Mouse (Mus musculus) MEL (cell line): ENCODE data around the gene Map7d3. TPM values are rescaled to one million over a fixed set of nuclear protein-coding genes. Genes with fewer than 3 reads are reported as not detected.

Experiments used
- DNase-seq: peaks from one replicate; pipeline ENCODE4 v3.0.0; 2011; ENCODE audit warnings: low read depth, low spot score
- H3K27ac ChIP-seq: 2 replicates; pipeline ENCODE4 v1.5.1; 2012; ENCODE audit warnings: low read depth, mild to moderate bottlenecking, control low read depth, low read length, moderate library complexity; ENCODE audit not compliant: control insufficient read depth
- H3K27me3 ChIP-seq, 2 experiments: fragments of 150-350 bp in 1 of 2; sonication (generic) in 1 of 2; 2 replicates each; pipeline ENCODE4 v1.6.1; 2012; ENCODE audit warnings: low read length in 2 of 2, mild to moderate bottlenecking in 2 of 2, improper control_type of control experiment in 1 of 2, moderate library complexity in 1 of 2; ENCODE audit not compliant: insufficient read depth in 2 of 2, control insufficient read depth in 1 of 2
- H3K36me3 ChIP-seq, 2 experiments: 2 replicates each; pipeline ENCODE4 v1.6.1; 2012 to 2014; ENCODE audit warnings: low read length in 2 of 2, improper control_type of control experiment in 1 of 2, inconsistent platforms in 1 of 2, mild to moderate bottlenecking in 1 of 2; ENCODE audit not compliant: insufficient read depth in 2 of 2, control insufficient read depth in 1 of 2
- H3K4me1 ChIP-seq, 2 experiments: fragments of 150-350 bp in 1 of 2; sonication (generic) in 1 of 2; 2 replicates each; pipeline ENCODE4 v1.6.1; 2012; ENCODE audit warnings: low read length in 2 of 2, improper control_type of control experiment in 1 of 2, mild to moderate bottlenecking in 1 of 2; ENCODE audit not compliant: insufficient read depth in 2 of 2, control insufficient read depth in 1 of 2
- H3K4me3 ChIP-seq, 2 experiments: fragments of 150-350 bp in 1 of 2; sonication (generic) in 1 of 2; 2 replicates each; pipeline ENCODE4 v1.5.1; 2012; ENCODE audit warnings: low read depth in 2 of 2, low read length in 2 of 2, mild to moderate bottlenecking in 2 of 2, moderate library complexity in 2 of 2, control low read depth in 1 of 2, improper control_type of control experiment in 1 of 2; ENCODE audit not compliant: control insufficient read depth in 1 of 2, insufficient read depth in 1 of 2
- H3K79me2 ChIP-seq: 2 replicates; pipeline ENCODE4 v1.6.1; 2012; ENCODE audit warnings: mild to moderate bottlenecking, low read length, moderate library complexity; ENCODE audit not compliant: control insufficient read depth, poor library complexity, insufficient read depth
- H3K9ac ChIP-seq: 2 replicates; pipeline ENCODE4 v1.6.1; 2012; ENCODE audit warnings: low read depth, mild to moderate bottlenecking, control low read depth, low read length, moderate library complexity; ENCODE audit not compliant: control insufficient read depth, poor library complexity, severe bottlenecking
- H3K9me3 ChIP-seq: fragments of 150-350 bp; sonication (generic); replicated peaks from 2 replicates; pipeline ENCODE4 v1.6.1; 2012; ENCODE audit warnings: mild to moderate bottlenecking, low read length, improper control_type of control experiment, moderate library complexity; ENCODE audit not compliant: insufficient read depth
- CHD1 ChIP-seq: IDR thresholded peaks from 2 replicates; pipeline ENCODE4 v1.6.1; 2012; ENCODE audit warnings: low read depth, mild to moderate bottlenecking, inconsistent platforms, low read length, improper control_type of control experiment
- CHD2 ChIP-seq: IDR thresholded peaks from 2 replicates; pipeline ENCODE4 v1.6.1; 2011; ENCODE audit warnings: low read length, improper control_type of control experiment
- EP300 ChIP-seq, 2 experiments: IDR thresholded peaks; 2 replicates each; pipeline ENCODE4 v1.6.1; 2011; ENCODE audit warnings: improper control_type of control experiment in 2 of 2, low read length in 2 of 2, low read depth in 1 of 2, mild to moderate bottlenecking in 1 of 2
- ETS1 ChIP-seq: IDR thresholded peaks from 2 replicates; pipeline ENCODE4 v1.6.1; 2012; ENCODE audit warnings: low read depth, mild to moderate bottlenecking, inconsistent platforms, low read length, improper control_type of control experiment, moderate library complexity
- KAT2A ChIP-seq: conservative IDR thresholded peaks from 2 replicates; pipeline ENCODE4 v1.6.1; 2012; ENCODE audit warnings: low read depth, low read length, improper control_type of control experiment, inconsistent platforms
- MAFK ChIP-seq: IDR thresholded peaks from 2 replicates; pipeline ENCODE4 v1.6.1; 2011; ENCODE audit warnings: low read depth, mild to moderate bottlenecking, low read length, improper control_type of control experiment, borderline replicate concordance
- MAZ ChIP-seq: IDR thresholded peaks from 2 replicates; pipeline ENCODE4 v1.6.1; 2012; ENCODE audit warnings: low read depth, mild to moderate bottlenecking, inconsistent platforms, low read length, improper control_type of control experiment
- MXI1 ChIP-seq: IDR thresholded peaks from 2 replicates; pipeline ENCODE4 v1.6.1; 2011; ENCODE audit warnings: mild to moderate bottlenecking, low read depth, low read length, improper control_type of control experiment
- NELFE ChIP-seq: IDR thresholded peaks from 2 replicates; pipeline ENCODE4 v1.6.1; 2011; ENCODE audit warnings: low read depth, low read length, improper control_type of control experiment
- NRF1 ChIP-seq: IDR thresholded peaks from 2 replicates; pipeline ENCODE4 v1.6.1; 2014; ENCODE audit warnings: low read depth, mild to moderate bottlenecking, inconsistent platforms, low read length, improper control_type of control experiment, moderate library complexity; ENCODE audit not compliant: poor library complexity, insufficient read depth, severe bottlenecking
- RAD21 ChIP-seq: IDR thresholded peaks from 2 replicates; pipeline ENCODE4 v1.6.1; 2011; ENCODE audit warnings: mild to moderate bottlenecking, low read depth, low read length, improper control_type of control experiment
- SIN3A ChIP-seq: IDR thresholded peaks from 2 replicates; pipeline ENCODE4 v1.6.1; 2012; ENCODE audit warnings: low read length, improper control_type of control experiment, inconsistent platforms
- SMC3 ChIP-seq: IDR thresholded peaks from 2 replicates; pipeline ENCODE4 v1.6.1; 2011; ENCODE audit warnings: low read depth, low read length, improper control_type of control experiment
- TBP ChIP-seq: IDR thresholded peaks from 2 replicates; pipeline ENCODE4 v1.8.0; 2011; ENCODE audit warnings: low read depth, low read length, improper control_type of control experiment
- UBTF ChIP-seq: IDR thresholded peaks from 2 replicates; pipeline ENCODE4 v1.6.1; 2012; ENCODE audit warnings: low read depth, mild to moderate bottlenecking, inconsistent platforms, low read length, improper control_type of control experiment, moderate library complexity, borderline replicate concordance; ENCODE audit not compliant: insufficient read depth
- USF2 ChIP-seq, 2 experiments: IDR thresholded peaks; 2 replicates each; pipeline ENCODE4 v1.6.1; 2011 to 2012; ENCODE audit warnings: improper control_type of control experiment in 2 of 2, low read length in 2 of 2, borderline replicate concordance in 1 of 2, inconsistent platforms in 1 of 2, low read depth in 1 of 2, mild to moderate bottlenecking in 1 of 2; ENCODE audit not compliant: insufficient read depth in 1 of 2
- ZC3H11A ChIP-seq: IDR thresholded peaks from 2 replicates; pipeline ENCODE4 v1.6.1; 2012; ENCODE audit warnings: low read depth, mild to moderate bottlenecking, inconsistent platforms, low read length, improper control_type of control experiment
- ZMIZ1 ChIP-seq: IDR thresholded peaks from 2 replicates; pipeline ENCODE4 v1.6.1; 2012; ENCODE audit warnings: low read depth, mild to moderate bottlenecking, inconsistent platforms, low read length, improper control_type of control experiment, moderate library complexity
- polyA plus RNA-seq, 2 experiments: library from polyadenylated mRNA; stranded (reverse) in 1 of 2; unstranded in 1 of 2; fragments of >175 nt in 1 of 2; fragments of >200 nt in 1 of 2; gene quantifications; 2 replicates each; pipeline versions ENCODE4 v1.2.1 to v1.2.4; 2012; ENCODE audit warnings: low replicate concordance in 2 of 2, low read depth in 1 of 2; ENCODE audit not compliant: insufficient read length in 2 of 2, insufficient read depth in 1 of 2, missing spikeins in 1 of 2
- total RNA-seq: library from RNA; depleted of rRNA; stranded (reverse); fragments of 300-350 nt; gene quantifications from 2 replicates; pipeline ENCODE4 v1.2.3, GENCODE M21; 2012; rRNA removed

Gene Map7d3
- total RNA-seq (not detected in 2 replicates), polyA plus RNA-seq (not detected)

GRCm38 (mm10) chrX:56821765-56822603 lies at the start of gene Map7d3:
Gene Map7d3 (minus strand): TSS chrX:56822326.
- Histone ChIP-seq H3K27me3 (no peaks in the 10 kb centered on the region), H3K4me3 (no peak within 1 kb of the TSS), H3K9ac (no peak within 1 kb of the TSS), H3K9me3 (no peaks in the 10 kb centered on the region), H3K79me2 (no peaks in the 10 kb centered on the region), H3K4me1 (no peaks in the 10 kb centered on the region), H3K36me3 (no peaks in the 10 kb centered on the region), H3K27ac (no peak within 1 kb of the TSS)
- TF ChIP-seq USF2 (IDR thresholded peaks at IDR 0.05; ENCODE audit: borderline replicate concordance in 1 of 2, insufficient read depth in 1 of 2, low read depth in 1 of 2, low read length in 2 of 2) (no peak), UBTF (no peak), KAT2A (no peak), NELFE (no peak), SIN3A (no peak), ETS1 (no peak), EP300 (IDR thresholded peaks at IDR 0.05; ENCODE audit: low read depth in 1 of 2, low read length in 2 of 2) (no peak), MAZ (no peak), CHD1 (no peak), NRF1 (no peak), MXI1 (no peak)
- DNase-seq, result no peak

GRCm38 (mm10) chrX:56869863-56870262 lies 47.7 kb upstream of the Map7d3 start, which contains the start of gene Adgrg4:
Gene Adgrg4 (plus strand): TSS chrX:56870163.
- Histone ChIP-seq H3K4me3 (no peak within 1 kb of the TSS), H3K27me3 (no peaks in the 10 kb centered on the region), H3K36me3 (no peaks in the 10 kb centered on the region), H3K9me3 (no peaks in the 10 kb centered on the region)
- DNase-seq, result no peak
- TF ChIP-seq EP300 (IDR thresholded peaks at IDR 0.05; ENCODE audit: low read depth in 1 of 2, low read length in 2 of 2), result no peak
- no peak for TF ChIP-seq CHD2
- TF ChIP-seq RAD21, result no peak
- TF ChIP-seq ZMIZ1, result no peak
- TF ChIP-seq ZC3H11A, result no peak
- no peak for TF ChIP-seq SMC3
- no peak for TF ChIP-seq MAFK
- no peak for TF ChIP-seq TBP
- TF ChIP-seq, all 39 proteins: peak for 0
- Histone ChIP-seq H3K4me1 (no peaks in the 10 kb centered on the region), H3K27ac (no peak within 1 kb of the TSS), H3K9ac (no peak within 1 kb of the TSS), H3K79me2 (no peaks in the 10 kb centered on the region)
